Mouse (Mus musculus): ENCODE data around the gene Lama2. TPM values are rescaled to one million over a fixed set of nuclear protein-coding genes. Genes with fewer than 3 reads are reported as not detected.

The Lama2 gene
- total RNA-seq, 2 experiments from 2014 or later, result 18.6 to 24.5 TPM

- DNase-seq (ENCODE audit: low spot score in 2 of 2), result no peak
Measured at GRCm38 (mm10) chr10:27387531-27387930, 232.0 kb downstream of the Lama2 start.

- DNase-seq (ENCODE audit: low spot score in 2 of 2), result no peak
Measured at GRCm38 (mm10) chr10:27384636-27385035, 234.9 kb downstream of the Lama2 start.

- no peak for DNase-seq (ENCODE audit: low spot score in 2 of 2)
Measured at GRCm38 (mm10) chr10:27382887-27383609, 236.5 kb downstream of the Lama2 start.

- DNase-seq (ENCODE audit: low spot score in 2 of 2), result no peak
Measured at GRCm38 (mm10) chr10:27378286-27378685, 241.3 kb downstream of the Lama2 start.

- DNase-seq (ENCODE audit: low spot score in 2 of 2), result no peak
Measured at GRCm38 (mm10) chr10:27344278-27344677, 275.3 kb downstream of the Lama2 start.

- DNase-seq (ENCODE audit: low spot score in 2 of 2), result no peak
Measured at GRCm38 (mm10) chr10:27322410-27322990, 297.1 kb downstream of the Lama2 start.

GRCm38 (mm10) chr10:27307444-27307843 lies 312.1 kb downstream of the Lama2 start:
- DNase-seq (ENCODE audit: low spot score in 2 of 2), result no peak

GRCm38 (mm10) chr10:27305301-27305700 lies 314.3 kb downstream of the Lama2 start:
- no peak for DNase-seq (ENCODE audit: low spot score in 2 of 2)

- no peak for DNase-seq (ENCODE audit: low spot score in 2 of 2)
Measured at GRCm38 (mm10) chr10:27285098-27285860, 334.3 kb downstream of the Lama2 start.

- no peak for DNase-seq (ENCODE audit: low spot score in 2 of 2)
Measured at GRCm38 (mm10) chr10:27267432-27267831, 352.1 kb downstream of the Lama2 start.

GRCm38 (mm10) chr10:27265812-27266211 lies 353.7 kb downstream of the Lama2 start:
- DNase-seq (ENCODE audit: low spot score in 2 of 2), result no peak

GRCm38 (mm10) chr10:27264713-27265112 lies 354.8 kb downstream of the Lama2 start:
- no peak for DNase-seq (ENCODE audit: low spot score in 2 of 2)

- no peak for DNase-seq (ENCODE audit: low spot score in 2 of 2)
Measured at GRCm38 (mm10) chr10:27249741-27250140, 369.8 kb downstream of the Lama2 start.

GRCm38 (mm10) chr10:27234755-27235154 lies 384.8 kb downstream of the Lama2 start:
- DNase-seq (ENCODE audit: low spot score in 2 of 2), result no peak

GRCm38 (mm10) chr10:27233577-27233976 lies 386.0 kb downstream of the Lama2 start:
- no peak for DNase-seq (ENCODE audit: low spot score in 2 of 2)

GRCm38 (mm10) chr10:27223815-27224375 lies 395.7 kb downstream of the Lama2 start:
- DNase-seq (ENCODE audit: low spot score in 2 of 2), result no peak

GRCm38 (mm10) chr10:27222639-27223315 lies 396.8 kb downstream of the Lama2 start:
- DNase-seq (ENCODE audit: low spot score in 2 of 2), result no peak

- no peak for DNase-seq (ENCODE audit: low spot score in 2 of 2)
Measured at GRCm38 (mm10) chr10:27219698-27220097, 399.9 kb downstream of the Lama2 start.

GRCm38 (mm10) chr10:27207320-27207719 lies 412.2 kb downstream of the Lama2 start:
- no peak for DNase-seq (ENCODE audit: low spot score in 2 of 2)

GRCm38 (mm10) chr10:27198443-27198842 lies 421.1 kb downstream of the Lama2 start:
- no peak for DNase-seq (ENCODE audit: low spot score in 2 of 2)

Data from adrenal gland, adult 18-20 months (tissue).